Mouse (Mus musculus): ENCODE measurements at regions not wholly inside any gene's neighbourhood (a gene's known extent, or its start where the extent isn't known, plus 50 kb on each side); places are given as distances from the start of the nearest gene placed in this dataset.

DNA sequence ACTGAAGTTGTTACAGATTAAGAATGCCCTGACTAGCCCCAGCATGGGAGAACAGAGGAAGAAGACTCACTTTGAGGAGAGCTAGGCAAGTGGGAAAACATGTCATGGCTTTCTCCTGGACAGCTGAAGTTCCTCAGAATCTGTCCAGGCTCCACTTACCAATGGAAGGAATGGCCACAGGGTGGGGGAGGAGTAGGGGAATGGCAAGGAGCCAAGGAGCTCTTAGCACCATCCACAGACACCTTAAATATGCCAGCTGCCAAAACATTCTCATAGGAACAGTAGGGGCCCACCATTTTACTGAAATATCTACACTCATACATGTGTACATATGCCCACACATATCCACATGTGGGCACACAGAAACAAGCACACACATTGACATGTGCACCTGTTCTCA, 134.9 kb upstream of the Nrp1 start:
- Histone ChIP-seq H3K4me1 (peaks cover 33% of the 10 kb centered on the region), H3K4me3 (no peak overlapping the region), H3K9me3 (no peaks in the 10 kb centered on the region), H3K36me3 (no peaks in the 10 kb centered on the region), H3K27ac (peak overlapping the region; percentile 47), H3K27me3 (ENCODE audit: insufficient read depth, poor library complexity, severe bottlenecking) (no peaks in the 10 kb centered on the region)
- DNase-seq (ENCODE audit: low spot score) = no peak

DNA sequence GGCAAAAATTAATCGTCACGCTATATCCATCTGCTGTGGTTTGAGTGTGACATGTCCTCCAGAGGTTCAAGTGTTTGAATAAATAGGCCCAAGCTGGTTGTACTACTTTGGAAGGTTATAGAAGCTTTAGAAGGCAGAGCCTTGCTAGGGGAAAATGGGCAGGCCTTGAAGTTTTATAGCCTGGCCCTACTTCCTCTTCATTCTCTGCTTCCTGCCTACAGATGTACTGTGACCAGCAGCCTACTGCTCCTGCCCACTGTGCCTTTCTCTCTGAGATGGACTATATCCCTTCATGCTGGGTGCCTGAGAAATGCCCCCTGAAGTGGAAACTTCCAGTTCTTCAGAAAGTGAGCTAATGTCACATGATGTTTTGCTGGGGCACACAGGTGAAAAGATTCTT, 133.3 kb upstream of the Nrp1 start:
- no peaks in the 10 kb centered on the region for H3K9me3 ChIP-seq

DNA sequence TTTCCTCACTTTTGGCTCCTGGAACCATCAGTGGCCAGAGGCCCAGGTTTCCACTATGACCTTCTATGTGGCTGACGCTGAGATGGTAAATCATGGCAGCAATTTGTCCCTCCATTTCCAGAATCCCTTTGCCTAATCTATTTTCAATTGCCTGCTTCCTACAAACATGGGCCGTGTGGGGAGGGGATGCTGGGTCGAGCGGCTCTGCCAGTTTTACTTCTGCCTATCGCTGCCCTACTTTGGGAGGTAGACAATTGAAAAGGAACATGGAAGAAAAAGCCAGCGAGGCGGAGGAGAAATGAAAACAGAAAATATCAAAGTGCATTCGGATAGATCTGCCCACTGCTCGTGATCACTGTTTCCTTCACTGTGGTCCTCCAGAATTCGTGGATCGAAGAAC, 123.3 kb upstream of the Nrp1 start:
- Histone ChIP-seq H3K4me3 (no peak overlapping the region), H3K9me3 (no peaks in the 10 kb centered on the region), H3K36me3 (no peaks in the 10 kb centered on the region), H3K27me3 (ENCODE audit: insufficient read depth, poor library complexity, severe bottlenecking) (no peaks in the 10 kb centered on the region), H3K27ac (no peak overlapping the region), H3K4me1 (peaks cover 11% of the 10 kb centered on the region)
- DNase-seq (ENCODE audit: low spot score) = no peak
- 73% methylated on average over 11 of the region's 11 CpGs for WGBS

More for the DNA sequence above, 133.3 kb upstream of the Nrp1 start:
- Histone ChIP-seq H3K4me3 (no peak overlapping the region), H3K27ac (no peak overlapping the region), H3K36me3 (no peaks in the 10 kb centered on the region), H3K4me1 (peaks cover 17% of the 10 kb centered on the region), H3K27me3 (ENCODE audit: insufficient read depth, poor library complexity, severe bottlenecking) (no peaks in the 10 kb centered on the region)
- 91% methylated on average over 2 of the region's 2 CpGs for WGBS
- DNase-seq (ENCODE audit: low spot score) = no peak

DNA sequence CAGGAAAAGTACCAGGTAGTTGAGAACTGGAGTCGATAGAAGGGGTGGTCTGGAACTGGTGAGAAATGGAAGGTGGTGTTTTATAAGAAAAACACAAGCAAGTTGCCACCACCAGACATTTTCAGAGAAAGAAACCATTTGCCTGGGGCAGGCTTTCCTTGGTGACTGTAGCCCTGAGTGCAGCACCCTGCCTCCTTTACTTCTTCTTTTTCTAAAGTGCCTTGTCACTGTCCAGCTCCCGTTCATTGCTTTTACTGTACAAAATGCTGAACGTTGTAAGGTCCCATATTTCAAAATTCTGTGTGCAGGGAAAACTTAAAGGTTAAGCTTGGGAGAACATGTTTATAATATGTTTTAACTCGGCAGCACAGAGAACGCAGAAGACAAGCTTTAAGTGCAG, 122.9 kb upstream of the Nrp1 start:
- WGBS = 75% methylated on average over 5 of the region's 5 CpGs
- H3K27me3 ChIP-seq (ENCODE audit: insufficient read depth, poor library complexity, severe bottlenecking) = no peaks in the 10 kb centered on the region
- no peak overlapping the region for H3K4me3 ChIP-seq
- peaks cover 11% of the 10 kb centered on the region for H3K4me1 ChIP-seq
- no peak overlapping the region for H3K27ac ChIP-seq
- H3K9me3 ChIP-seq = no peaks in the 10 kb centered on the region
- no peaks in the 10 kb centered on the region for H3K36me3 ChIP-seq
- no peak for DNase-seq (ENCODE audit: low spot score)

DNA sequence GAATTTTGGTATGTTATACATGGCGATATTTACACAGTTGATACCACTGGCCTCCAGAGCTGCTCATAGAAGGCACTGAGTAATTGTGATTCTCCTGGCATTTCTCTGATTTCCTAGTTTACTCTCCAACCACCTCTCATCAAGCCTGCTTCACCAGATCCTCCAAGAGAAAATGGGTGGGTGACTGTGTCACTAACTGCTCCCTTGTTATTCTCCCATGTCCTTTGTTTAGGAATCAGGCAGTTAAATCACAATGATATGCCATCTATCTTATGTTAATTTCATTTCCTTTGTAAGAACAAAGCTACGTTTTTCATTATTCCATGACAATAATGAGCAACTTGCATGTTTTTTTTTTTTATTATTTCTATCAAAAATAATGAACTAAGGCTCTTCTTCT, 122.3 kb upstream of the Nrp1 start:
- H3K4me1 ChIP-seq = peaks cover 11% of the 10 kb centered on the region
- WGBS = 85% methylated on average over 2 of the region's 2 CpGs
- H3K9me3 ChIP-seq = no peaks in the 10 kb centered on the region
- DNase-seq (ENCODE audit: low spot score) = no peak
- no peaks in the 10 kb centered on the region for H3K27me3 ChIP-seq (ENCODE audit: insufficient read depth, poor library complexity, severe bottlenecking)
- H3K36me3 ChIP-seq = no peaks in the 10 kb centered on the region
- H3K4me3 ChIP-seq = no peak overlapping the region
- no peak overlapping the region for H3K27ac ChIP-seq

DNA sequence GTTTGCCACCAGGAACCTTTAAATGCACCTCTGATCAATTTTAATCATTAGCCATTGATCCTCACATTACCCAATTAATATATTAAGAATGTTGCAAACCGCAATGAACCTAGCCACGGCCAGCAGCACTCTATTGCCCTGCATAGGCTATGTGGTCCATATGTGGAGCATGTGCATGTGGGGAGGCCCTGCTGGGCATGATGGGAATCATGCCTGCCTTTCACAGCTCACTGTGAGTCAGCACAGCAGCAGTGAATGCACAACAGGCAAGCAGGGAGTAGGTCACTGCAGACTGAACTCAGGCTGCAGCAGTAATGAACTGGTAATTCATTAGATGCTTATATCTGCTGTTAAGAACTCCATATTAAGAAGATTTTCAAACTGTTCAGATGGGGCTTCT, 119.5 kb upstream of the Nrp1 start:
- H3K36me3 ChIP-seq = no peaks in the 10 kb centered on the region

DNA sequence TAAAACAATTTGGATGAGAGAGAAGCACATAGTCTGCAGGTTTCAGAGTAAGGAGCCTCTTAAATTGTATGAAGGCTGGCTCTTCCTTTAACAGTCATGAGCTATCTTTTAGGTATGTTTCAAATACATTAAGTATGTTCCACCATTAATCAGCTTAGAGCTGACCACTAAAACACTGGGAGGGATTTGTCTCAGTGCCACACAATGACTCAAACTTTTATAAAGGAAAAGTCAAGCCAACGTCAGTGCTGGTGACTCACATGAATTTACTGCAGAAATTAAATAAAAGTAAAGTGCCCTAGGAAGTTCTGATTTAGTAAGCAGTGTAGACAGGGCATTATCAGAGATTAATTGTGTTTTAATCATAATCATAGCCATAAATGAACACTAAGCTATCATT, 118.6 kb upstream of the Nrp1 start:
- WGBS = 75% methylated on average over 1 of the region's 1 CpGs
- DNase-seq (ENCODE audit: low spot score) = no peak
- H3K27ac ChIP-seq = no peak overlapping the region
- no peaks in the 10 kb centered on the region for H3K9me3 ChIP-seq
- H3K4me3 ChIP-seq = no peak overlapping the region
- H3K4me1 ChIP-seq = peaks cover 7% of the 10 kb centered on the region; the same call in 1 of the 2 replicates
- no peaks in the 10 kb centered on the region for H3K27me3 ChIP-seq (ENCODE audit: insufficient read depth, poor library complexity, severe bottlenecking)
- no peaks in the 10 kb centered on the region for H3K36me3 ChIP-seq

More for the DNA sequence above, 119.5 kb upstream of the Nrp1 start:
- Histone ChIP-seq H3K4me1 (peaks cover 8% of the 10 kb centered on the region; the same call in 1 of the 2 replicates), H3K9me3 (no peaks in the 10 kb centered on the region), H3K27me3 (ENCODE audit: insufficient read depth, poor library complexity, severe bottlenecking) (no peaks in the 10 kb centered on the region), H3K4me3 (no peak overlapping the region), H3K27ac (no peak overlapping the region)
- 92% methylated on average over 2 of the region's 2 CpGs for WGBS
- no peak for DNase-seq (ENCODE audit: low spot score)

DNA sequence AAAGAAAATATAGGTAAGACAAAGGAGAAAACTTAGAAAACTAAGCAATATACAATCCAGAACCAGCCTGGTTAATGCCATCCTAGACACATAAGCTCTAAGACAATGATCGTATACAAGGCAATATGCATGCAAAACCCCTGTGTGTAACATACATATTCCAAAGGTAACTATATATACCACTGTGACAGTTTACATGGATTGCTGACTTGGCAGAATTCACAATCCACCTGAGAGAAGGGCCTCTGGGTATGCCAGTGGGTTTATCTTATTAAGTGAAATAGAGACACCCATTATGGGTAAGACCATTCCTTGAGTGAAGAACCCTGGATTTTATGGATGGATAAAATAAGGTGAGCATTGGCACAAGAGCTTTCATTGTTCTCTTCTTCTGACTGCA, 117.2 kb upstream of the Nrp1 start:
- H3K36me3 ChIP-seq = no peaks in the 10 kb centered on the region
- H3K27me3 ChIP-seq (ENCODE audit: insufficient read depth, poor library complexity, severe bottlenecking) = no peaks in the 10 kb centered on the region
- no peak overlapping the region for H3K4me3 ChIP-seq
- no peaks in the 10 kb centered on the region for H3K9me3 ChIP-seq
- 77% methylated on average over 1 of the region's 1 CpGs for WGBS
- no peak for DNase-seq (ENCODE audit: low spot score)
- no peak overlapping the region for H3K27ac ChIP-seq
- H3K4me1 ChIP-seq = 0 out of 2 replicates have a peak, but pooled peaks cover 5% of the 10 kb centered on the region

DNA sequence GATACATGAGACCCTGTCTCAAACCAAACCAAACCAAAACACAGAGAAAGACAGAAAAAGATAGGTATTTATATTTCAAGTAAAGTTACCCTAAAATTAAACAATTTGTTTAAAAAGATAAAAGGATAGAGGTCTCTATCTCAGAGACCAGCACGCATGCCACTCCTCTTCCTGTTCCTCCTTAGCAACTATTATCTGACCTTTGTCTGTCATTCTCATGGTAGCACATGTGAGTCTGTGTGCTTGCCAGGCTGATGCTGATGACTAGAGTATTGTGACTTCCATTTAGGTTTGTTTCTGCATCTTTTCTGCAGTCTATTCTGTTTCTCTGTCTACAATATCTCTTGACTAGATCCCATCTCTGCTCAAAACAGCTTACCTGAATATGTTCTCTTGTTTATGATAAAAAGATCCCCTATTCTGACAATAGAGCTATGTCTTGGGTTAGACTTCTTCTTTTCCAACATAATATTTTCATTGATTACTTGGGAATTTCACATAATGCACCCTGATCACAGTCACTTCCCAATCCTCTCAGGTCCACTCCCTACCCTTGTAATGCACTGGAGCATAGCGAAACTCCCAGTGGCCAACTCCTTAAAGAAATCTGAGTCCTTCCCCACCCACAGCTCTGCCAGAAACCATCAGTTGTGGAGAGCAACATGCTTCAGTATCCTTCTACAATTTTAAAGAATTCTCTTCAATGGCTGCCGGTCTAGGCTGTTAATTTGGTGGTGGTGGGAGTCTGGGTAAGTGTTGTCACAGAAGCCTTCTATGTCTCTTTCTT, 115.7 kb upstream of the Nrp1 start:
- Histone ChIP-seq H3K36me3 (no peaks in the 10 kb centered on the region), H3K9me3 (no peaks in the 10 kb centered on the region), H3K27ac (no peak overlapping the region), H3K27me3 (ENCODE audit: insufficient read depth, poor library complexity, severe bottlenecking) (no peaks in the 10 kb centered on the region), H3K4me3 (no peak overlapping the region), H3K4me1 (no peaks in the 10 kb centered on the region)
- WGBS = 81% methylated on average over 3 of the region's 3 CpGs
- no peak for DNase-seq (ENCODE audit: low spot score)

DNA sequence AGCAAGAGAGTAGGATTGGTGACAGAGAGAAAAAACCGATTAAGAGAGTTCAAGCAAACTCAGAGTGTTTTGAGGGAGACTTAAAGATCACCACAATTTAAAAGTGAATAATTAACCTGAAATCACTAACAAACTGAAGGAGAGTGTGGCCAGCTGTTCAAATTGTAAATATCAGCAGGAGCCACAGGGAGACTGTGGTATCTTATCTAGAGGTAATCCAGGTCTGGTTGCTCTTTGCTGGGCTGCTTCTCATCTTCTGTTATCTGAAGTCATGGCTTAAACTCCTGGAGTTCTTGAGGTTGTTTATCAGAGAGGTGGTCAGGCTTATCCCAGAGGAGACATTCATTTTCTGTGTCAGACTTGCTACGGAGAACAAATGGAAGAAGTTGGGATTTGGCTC, 106.7 kb upstream of the Nrp1 start:
- Histone ChIP-seq H3K4me3 (no peak overlapping the region), H3K27ac (no peak overlapping the region), H3K9me3 (no peaks in the 10 kb centered on the region), H3K27me3 (ENCODE audit: insufficient read depth, poor library complexity, severe bottlenecking) (no peaks in the 10 kb centered on the region), H3K4me1 (peaks cover 15% of the 10 kb centered on the region), H3K36me3 (no peaks in the 10 kb centered on the region)
- WGBS = 12% methylated on average over 2 of the region's 2 CpGs
- no peak for DNase-seq (ENCODE audit: low spot score)

DNA sequence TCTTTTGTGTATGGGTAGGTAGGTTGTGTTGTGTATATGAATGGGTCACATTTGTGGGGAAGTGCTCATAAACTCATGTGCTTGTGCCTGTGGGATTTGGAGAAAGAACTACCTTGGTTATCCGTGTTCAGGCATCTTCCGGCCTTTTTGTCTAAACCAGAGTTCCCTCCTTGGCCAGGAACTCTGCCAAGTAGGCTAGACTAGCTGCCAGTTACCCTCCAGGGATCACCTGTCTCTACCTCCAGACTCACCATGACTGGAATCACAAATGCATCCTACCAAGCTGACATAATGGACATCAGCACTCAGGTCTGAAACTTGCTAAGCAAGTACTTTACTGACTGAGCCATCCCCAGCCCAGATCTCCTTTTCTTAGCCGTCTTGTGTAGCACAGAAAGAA, 97.6 kb upstream of the Nrp1 start:
- DNase-seq (ENCODE audit: low spot score) = no peak
- no peaks in the 10 kb centered on the region for H3K36me3 ChIP-seq
- no peaks in the 10 kb centered on the region for H3K27me3 ChIP-seq (ENCODE audit: insufficient read depth, poor library complexity, severe bottlenecking)
- no peaks in the 10 kb centered on the region for H3K9me3 ChIP-seq
- H3K4me1 ChIP-seq = 0 out of 2 replicates have a peak, but pooled peaks cover 4% of the 10 kb centered on the region
- 77% methylated on average over 3 of the region's 3 CpGs for WGBS
- no peak overlapping the region for H3K4me3 ChIP-seq
- H3K27ac ChIP-seq = no peak overlapping the region

DNA sequence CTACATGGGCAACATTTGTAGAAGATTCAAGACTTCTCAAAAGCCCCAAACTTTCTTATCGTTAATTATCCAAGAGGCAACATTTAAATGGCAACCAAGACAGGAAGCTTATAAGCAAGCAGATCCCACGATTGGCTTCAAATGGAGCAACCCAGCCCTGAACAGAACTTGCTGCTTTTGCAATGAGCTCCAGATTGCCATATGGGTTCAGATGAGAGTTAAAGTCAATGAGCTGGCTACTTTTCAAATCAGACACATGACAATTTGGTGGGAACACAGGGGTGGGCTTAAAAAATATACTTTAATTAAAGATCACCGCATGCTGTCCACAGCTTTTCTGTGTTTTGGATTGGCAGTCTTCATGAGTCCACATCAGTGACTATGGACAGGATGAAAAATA, 97.0 kb upstream of the Nrp1 start:
- 84% methylated on average over 3 of the region's 3 CpGs for WGBS
- Histone ChIP-seq H3K4me3 (no peak overlapping the region), H3K27ac (no peak overlapping the region), H3K4me1 (peaks cover 7% of the 10 kb centered on the region; the same call in 1 of the 2 replicates), H3K9me3 (no peaks in the 10 kb centered on the region), H3K27me3 (ENCODE audit: insufficient read depth, poor library complexity, severe bottlenecking) (no peaks in the 10 kb centered on the region), H3K36me3 (no peaks in the 10 kb centered on the region)
- DNase-seq (ENCODE audit: low spot score) = no peak

DNA sequence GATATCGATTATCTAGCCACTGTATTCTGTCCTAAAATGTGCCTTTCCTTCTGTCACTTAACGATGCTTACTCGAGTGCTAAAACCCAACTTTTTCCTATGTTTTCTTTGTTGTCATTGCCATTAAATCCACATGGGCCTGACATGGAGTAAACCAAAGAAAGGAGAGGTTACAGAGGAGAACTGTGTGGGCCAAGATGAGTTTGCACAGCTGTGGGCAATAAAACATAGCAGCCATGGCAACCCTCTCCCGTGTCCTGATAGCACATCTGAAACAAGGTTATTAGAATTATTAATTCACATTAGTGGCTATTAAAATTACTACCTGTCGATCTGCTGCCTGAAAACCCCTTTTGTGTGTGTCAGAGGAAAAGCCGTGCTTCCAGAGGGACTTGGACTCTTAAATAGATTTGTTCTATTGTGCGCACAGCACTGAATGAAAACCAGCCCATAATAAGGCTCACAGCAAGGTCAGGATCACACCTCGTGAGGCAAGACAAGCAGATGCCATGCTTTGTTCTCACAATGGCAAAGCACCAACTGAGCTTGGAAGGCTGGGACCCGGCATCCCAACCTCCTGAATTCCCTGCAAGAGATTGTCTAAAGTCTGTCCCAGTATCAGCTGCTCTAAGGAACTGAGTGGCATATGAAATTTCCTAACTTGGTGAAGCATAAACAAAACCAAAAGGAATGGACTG, 95.0 kb upstream of the Nrp1 start:
- H3K36me3 ChIP-seq = no peaks in the 10 kb centered on the region
- no peaks in the 10 kb centered on the region for H3K9me3 ChIP-seq
- H3K27me3 ChIP-seq (ENCODE audit: insufficient read depth, poor library complexity, severe bottlenecking) = no peaks in the 10 kb centered on the region
- 80% methylated on average over 9 of the region's 9 CpGs for WGBS
- H3K4me3 ChIP-seq = no peak overlapping the region
- 0 out of 2 replicates have a peak overlapping the region, but pooled peaks have one; percentile 9 for H3K27ac ChIP-seq
- peaks cover 22% of the 10 kb centered on the region for H3K4me1 ChIP-seq
- no peak for DNase-seq (ENCODE audit: low spot score)

Measured in heart, embryonic 10.5 days (tissue).